Mouse (Mus musculus): ENCODE results near the gene Slc43a3. TPM values are rescaled to one million over a fixed set of nuclear protein-coding genes. Genes with fewer than 3 reads are reported as not detected.

Gene Slc43a3
- total and polyA plus RNA-seq, 3 experiments: 62.6 to 101 (median 79.1) TPM

DNA sequence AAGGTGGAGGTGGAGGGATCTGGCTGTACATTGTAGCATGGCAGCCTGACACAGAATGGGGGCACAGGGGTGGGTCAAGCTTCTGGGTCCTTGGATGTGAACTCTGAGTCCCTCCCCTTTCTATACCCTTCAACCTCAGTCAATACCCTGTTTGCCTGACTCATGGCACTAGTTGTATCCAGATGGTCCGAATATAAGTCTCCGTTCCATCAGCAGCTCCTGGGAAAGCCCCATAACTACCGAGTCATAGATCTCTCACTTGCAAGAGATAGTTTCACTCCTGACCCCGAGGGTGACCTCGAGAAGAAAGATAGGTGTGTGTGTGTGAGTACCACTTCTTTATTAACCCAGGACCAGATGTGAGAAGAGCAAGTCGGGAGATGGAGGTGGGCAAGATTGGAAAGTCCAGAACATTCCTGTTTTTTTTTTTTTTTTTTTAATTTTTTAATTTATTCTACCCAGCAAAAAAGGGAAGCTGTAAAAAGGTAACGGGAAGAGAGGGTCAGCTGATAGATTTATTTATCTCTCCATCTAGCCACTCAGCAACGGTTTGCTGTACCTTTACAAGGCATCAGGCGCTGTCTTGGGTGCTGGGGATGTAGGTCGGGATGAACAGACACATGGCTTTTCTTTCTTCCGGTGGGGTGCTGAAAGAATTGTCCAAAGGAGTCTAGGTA, 22.3 kb downstream of the Slc43a3 start:
- Histone ChIP-seq H3K4me1 (ENCODE audit: control insufficient read depth, insufficient read depth, low read length) (peaks cover 7% of the 10 kb centered on the region), H3K79me2 (replicated peaks; ENCODE audit: control insufficient read depth, insufficient read depth, low read length) (no peaks in the 10 kb centered on the region), H3K27ac (no peak overlapping the region), H3K36me3 (ENCODE audit: control insufficient read depth, insufficient read depth, low read length) (peaks cover 8% of the 10 kb centered on the region), H3K4me3 (no peak overlapping the region), H3K27me3 (ENCODE audit: control insufficient read depth, insufficient read depth, low read length) (no peaks in the 10 kb centered on the region), H3K9ac (ENCODE audit: low read depth, low read length) (no peak overlapping the region)
- 89% methylated on average over 11 of the region's 11 CpGs for WGBS
- intact Hi-C loops (cut with DNase I): loop anchor here (2.0 to 5.0 kb wide), 2 partner anchors 20 to 71 kb away; partner anchors contain the start of gene Rtn4rl2
- peak in 1 of 2 experiments; percentile 18 for DNase-seq
- TF ChIP-seq CTCF (IDR thresholded peaks at IDR 0.05): no peak
- peak; percentile 35; the same call in 1 of the 2 replicates for TF ChIP-seq POLR2A (IDR thresholded peaks at IDR 0.05; ENCODE audit: insufficient read depth, low read depth, low read length)

DNA sequence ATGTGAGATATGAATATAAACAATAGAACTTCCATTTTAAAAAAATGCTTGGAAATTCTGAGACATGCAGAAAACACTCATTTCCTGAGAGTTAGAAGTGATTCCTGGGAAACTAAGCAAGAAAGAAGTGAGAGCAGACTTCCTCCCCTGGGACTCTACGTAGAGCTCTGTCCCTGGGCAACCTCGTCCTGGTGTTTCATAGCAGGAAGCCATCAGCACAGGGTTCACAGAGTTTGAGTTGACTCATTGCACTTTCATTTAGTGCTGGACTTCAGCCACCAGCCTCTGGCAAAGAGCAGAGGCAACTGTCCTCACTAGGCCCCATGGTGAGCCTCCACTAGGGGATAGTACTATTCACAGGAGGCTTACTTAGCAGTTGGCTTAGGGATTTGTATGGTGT, 24.9 kb downstream of the Slc43a3 start:
- peak overlapping the region; percentile 63 for H3K27ac ChIP-seq
- H3K4me3 ChIP-seq: no peak overlapping the region
- no peaks in the 10 kb centered on the region for H3K79me2 ChIP-seq (replicated peaks; ENCODE audit: control insufficient read depth, insufficient read depth, low read length)
- TF ChIP-seq CTCF (IDR thresholded peaks at IDR 0.05): peak; percentile 55
- peak; percentile 89 for TF ChIP-seq EP300 (IDR thresholded peaks at IDR 0.05; ENCODE audit: insufficient read depth, low read depth, low read length)
- TF ChIP-seq POLR2A (IDR thresholded peaks at IDR 0.05; ENCODE audit: insufficient read depth, low read depth, low read length): no peak
- no peaks in the 10 kb centered on the region for H3K27me3 ChIP-seq (ENCODE audit: control insufficient read depth, insufficient read depth, low read length)
- peaks cover 5% of the 10 kb centered on the region for H3K36me3 ChIP-seq (ENCODE audit: control insufficient read depth, insufficient read depth, low read length)
- no peak overlapping the region for H3K9ac ChIP-seq (ENCODE audit: low read depth, low read length)
- H3K4me1 ChIP-seq (ENCODE audit: control insufficient read depth, insufficient read depth, low read length): peaks cover 7% of the 10 kb centered on the region
- intact Hi-C loops (cut with DNase I): loop anchor here (5.0 kb wide), 1 partner anchor 89 kb away; no protein-coding TSS in a partner anchor
- WGBS: 20% methylated on average over 2 of the region's 2 CpGs
- DNase-seq: peak; percentile 71 to 79

DNA sequence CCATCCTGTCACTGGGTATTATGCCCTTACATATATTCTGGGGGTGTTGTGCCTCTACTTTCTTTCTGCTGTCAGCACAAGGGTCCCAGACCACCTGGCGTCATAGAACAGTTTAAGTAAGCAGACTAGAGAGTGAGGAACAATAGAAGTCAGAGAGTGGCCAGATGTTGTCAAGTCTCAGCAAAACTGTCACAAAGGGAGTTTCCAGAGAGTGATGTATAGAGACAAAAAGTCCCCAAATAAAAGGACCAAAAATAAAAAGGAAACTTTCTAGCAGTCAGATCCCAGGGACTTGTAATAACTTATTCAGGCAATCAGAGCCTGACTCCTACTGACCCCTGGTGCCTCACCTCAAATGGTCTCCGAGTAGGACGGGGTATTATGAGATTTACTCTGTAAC, 25.5 kb downstream of the Slc43a3 start:
- intact Hi-C loops (cut with DNase I): loop anchor here (5.0 kb wide), 1 partner anchor 90 kb away; no protein-coding TSS in a partner anchor
- Histone ChIP-seq H3K27ac (no peak overlapping the region; the same call in 1 of the 2 replicates), H3K4me1 (ENCODE audit: control insufficient read depth, insufficient read depth, low read length) (peaks cover 7% of the 10 kb centered on the region)

DNA sequence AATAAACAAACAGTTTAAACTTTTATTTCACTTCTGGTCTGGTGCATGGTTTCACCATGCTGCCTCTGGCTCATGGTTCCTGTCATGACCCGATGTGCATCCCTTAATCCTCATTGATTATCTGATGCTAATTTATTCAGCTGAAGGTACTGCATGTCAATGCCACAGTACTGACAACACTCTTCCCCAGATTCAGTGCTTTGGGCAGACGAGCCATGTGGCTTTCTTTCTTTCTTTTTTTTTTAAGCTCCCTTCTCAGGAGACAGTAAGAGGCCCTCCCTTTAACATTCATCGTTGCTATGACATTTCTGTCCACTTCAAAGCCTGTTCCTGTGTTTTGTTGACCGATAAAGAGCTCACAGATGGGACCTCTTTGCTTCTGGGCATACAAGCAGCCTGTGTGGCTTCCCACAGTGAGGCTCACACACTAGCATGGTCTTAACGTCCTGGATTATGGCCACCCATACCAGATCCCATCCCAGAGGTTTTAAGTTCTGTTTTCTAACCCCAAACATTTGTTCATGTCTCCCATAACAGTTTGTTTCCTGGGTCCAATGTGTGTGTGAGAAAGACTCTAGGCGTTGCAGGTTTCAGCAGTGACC, 26.6 kb downstream of the Slc43a3 start:
- no peak overlapping the region for H3K9ac ChIP-seq (ENCODE audit: low read depth, low read length)
- TF ChIP-seq EP300 (IDR thresholded peaks at IDR 0.05; ENCODE audit: insufficient read depth, low read depth, low read length) (no peak), POLR2A (IDR thresholded peaks at IDR 0.05; ENCODE audit: insufficient read depth, low read depth, low read length) (no peak), CTCF (IDR thresholded peaks at IDR 0.05) (no peak)
- peaks cover 7% of the 10 kb centered on the region for H3K4me1 ChIP-seq (ENCODE audit: control insufficient read depth, insufficient read depth, low read length)
- DNase-seq: no peak
- WGBS: 52% methylated on average over 6 of the region's 6 CpGs
- no peaks in the 10 kb centered on the region for H3K27me3 ChIP-seq (ENCODE audit: control insufficient read depth, insufficient read depth, low read length)
- peaks cover 5% of the 10 kb centered on the region for H3K36me3 ChIP-seq (ENCODE audit: control insufficient read depth, insufficient read depth, low read length)
- intact Hi-C loops (cut with DNase I): loop anchor here (5.0 kb wide), 1 partner anchor 91 kb away; no protein-coding TSS in a partner anchor
- H3K4me3 ChIP-seq: no peak overlapping the region
- no peak overlapping the region for H3K27ac ChIP-seq
- H3K79me2 ChIP-seq (replicated peaks; ENCODE audit: control insufficient read depth, insufficient read depth, low read length): no peaks in the 10 kb centered on the region

More for the DNA sequence above, 25.5 kb downstream of the Slc43a3 start:
- DNase-seq: no peak
- H3K36me3 ChIP-seq (ENCODE audit: control insufficient read depth, insufficient read depth, low read length): peaks cover 5% of the 10 kb centered on the region
- no peak for TF ChIP-seq CTCF (IDR thresholded peaks at IDR 0.05)
- no peak for TF ChIP-seq EP300 (IDR thresholded peaks at IDR 0.05; ENCODE audit: insufficient read depth, low read depth, low read length)
- no peak for TF ChIP-seq POLR2A (IDR thresholded peaks at IDR 0.05; ENCODE audit: insufficient read depth, low read depth, low read length)
- H3K79me2 ChIP-seq (replicated peaks; ENCODE audit: control insufficient read depth, insufficient read depth, low read length): no peaks in the 10 kb centered on the region
- no peak overlapping the region for H3K4me3 ChIP-seq
- 80% methylated on average over 3 of the region's 3 CpGs for WGBS
- H3K9ac ChIP-seq (ENCODE audit: low read depth, low read length): no peak overlapping the region
- no peaks in the 10 kb centered on the region for H3K27me3 ChIP-seq (ENCODE audit: control insufficient read depth, insufficient read depth, low read length)

DNA sequence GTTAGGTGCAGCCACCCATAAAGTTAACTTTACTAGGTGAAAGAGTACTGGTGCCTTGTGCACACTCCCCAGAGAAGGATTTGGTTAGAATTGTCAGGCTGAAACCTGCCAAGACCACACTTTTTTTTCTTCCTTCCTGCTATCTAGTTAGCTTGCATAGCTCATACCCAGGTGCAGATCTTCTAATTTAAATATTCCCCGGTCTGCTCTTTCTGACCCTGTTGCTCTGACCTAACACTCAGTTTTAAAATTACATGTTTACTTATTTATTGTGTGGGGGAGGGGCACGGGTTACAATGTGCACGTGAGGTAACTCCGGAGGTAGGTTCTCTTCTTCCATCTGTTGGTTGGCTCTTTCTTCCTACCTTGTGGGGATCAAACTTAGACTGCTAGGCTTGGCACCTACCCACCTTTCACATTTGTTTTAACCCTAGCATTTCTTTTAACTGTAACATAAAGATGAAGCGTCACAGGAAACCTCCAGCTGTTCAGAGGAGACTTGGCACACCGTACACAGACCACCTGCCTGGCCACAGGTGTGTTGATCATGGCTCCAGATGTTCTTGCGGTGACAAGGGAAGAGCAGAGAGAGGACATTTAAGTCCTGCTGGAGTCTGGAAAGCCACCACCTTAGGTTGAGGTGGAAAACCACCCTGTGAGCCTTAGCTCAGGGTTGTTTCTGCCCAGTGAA, 27.9 kb downstream of the Slc43a3 start:
- WGBS: 90% methylated on average over 7 of the region's 7 CpGs
- no peaks in the 10 kb centered on the region for H3K27me3 ChIP-seq (ENCODE audit: control insufficient read depth, insufficient read depth, low read length)
- TF ChIP-seq EP300 (IDR thresholded peaks at IDR 0.05; ENCODE audit: insufficient read depth, low read depth, low read length): no peak
- no peak for TF ChIP-seq POLR2A (IDR thresholded peaks at IDR 0.05; ENCODE audit: insufficient read depth, low read depth, low read length)
- no peak for TF ChIP-seq CTCF (IDR thresholded peaks at IDR 0.05)
- intact Hi-C loops (cut with DNase I): loop anchor here (5.0 kb wide), 1 partner anchor 92 kb away; no protein-coding TSS in a partner anchor
- peaks cover 7% of the 10 kb centered on the region for H3K4me1 ChIP-seq (ENCODE audit: control insufficient read depth, insufficient read depth, low read length)
- H3K36me3 ChIP-seq (ENCODE audit: control insufficient read depth, insufficient read depth, low read length): peaks cover 5% of the 10 kb centered on the region
- H3K79me2 ChIP-seq (replicated peaks; ENCODE audit: control insufficient read depth, insufficient read depth, low read length): no peaks in the 10 kb centered on the region
- no peak overlapping the region for H3K9ac ChIP-seq (ENCODE audit: low read depth, low read length)
- no peak for DNase-seq
- no peak overlapping the region for H3K4me3 ChIP-seq
- no peak overlapping the region for H3K27ac ChIP-seq
